Mouse (Mus musculus): ENCODE data around the gene Swsap1. TPM values are rescaled to one million over a fixed set of nuclear protein-coding genes. Genes with fewer than 3 reads are reported as not detected.

Swsap1 gene
- polyA plus RNA-seq, 1 experiment from 2014 or later = 4.6 TPM

- ATAC-seq = no peak
- WGBS = 61% methylated on average over 12 of the region's 12 CpGs
- H3K27ac ChIP-seq (ENCODE audit: low read depth, low read length) = no peak overlapping the region
- H3K4me1 ChIP-seq (replicated peaks; ENCODE audit: control insufficient read depth, insufficient read depth, low read length) = no peaks in the 10 kb centered on the region
- no peaks in the 10 kb centered on the region for H3K9me3 ChIP-seq (ENCODE audit: control insufficient read depth)
- H3K9ac ChIP-seq (ENCODE audit: low read depth, low read length) = no peak overlapping the region
- TF ChIP-seq CTCF (IDR thresholded peaks at IDR 0.05; ENCODE audit: low read depth) = no peak
- no peak overlapping the region for H3K4me3 ChIP-seq (ENCODE audit: low read depth, low read length)
- no peak overlapping the region for H3K4me2 ChIP-seq (replicated peaks; ENCODE audit: low read depth)
- H3K36me3 ChIP-seq (ENCODE audit: control insufficient read depth, insufficient read depth) = no peaks in the 10 kb centered on the region
- no peaks in the 10 kb centered on the region for H3K27me3 ChIP-seq (replicated peaks; ENCODE audit: control insufficient read depth, insufficient read depth, low read length)
These were observed 23.0 kb upstream of the Swsap1 start for GRCm38 (mm10) chr9:21932445-21933137.

- no peak overlapping the region for H3K4me3 ChIP-seq (ENCODE audit: low read depth, low read length)
- H3K4me2 ChIP-seq (replicated peaks; ENCODE audit: low read depth) = no peak overlapping the region
- no peaks in the 10 kb centered on the region for H3K4me1 ChIP-seq (replicated peaks; ENCODE audit: control insufficient read depth, insufficient read depth, low read length)
- H3K27ac ChIP-seq (ENCODE audit: low read depth, low read length) = no peak overlapping the region
- no peaks in the 10 kb centered on the region for H3K36me3 ChIP-seq (ENCODE audit: control insufficient read depth, insufficient read depth)
- H3K9ac ChIP-seq (ENCODE audit: low read depth, low read length) = no peak overlapping the region
- no peak for TF ChIP-seq CTCF (IDR thresholded peaks at IDR 0.05; ENCODE audit: low read depth)
- WGBS = 92% methylated on average over 12 of the region's 12 CpGs
- no peak for ATAC-seq
- H3K27me3 ChIP-seq (replicated peaks; ENCODE audit: control insufficient read depth, insufficient read depth, low read length) = no peaks in the 10 kb centered on the region
- H3K9me3 ChIP-seq (ENCODE audit: control insufficient read depth) = no peaks in the 10 kb centered on the region
These were observed 21.5 kb upstream of the Swsap1 start for GRCm38 (mm10) chr9:21934021-21934420.

GRCm38 (mm10) chr9:21935466-21936131 is 20.0 kb upstream of the Swsap1 start:
- Histone ChIP-seq H3K27ac (ENCODE audit: low read depth, low read length) (no peak overlapping the region), H3K4me3 (ENCODE audit: low read depth, low read length) (no peak overlapping the region), H3K27me3 (replicated peaks; ENCODE audit: control insufficient read depth, insufficient read depth, low read length) (no peaks in the 10 kb centered on the region), H3K4me2 (replicated peaks; ENCODE audit: low read depth) (no peak overlapping the region), H3K9ac (ENCODE audit: low read depth, low read length) (no peak overlapping the region), H3K9me3 (ENCODE audit: control insufficient read depth) (no peaks in the 10 kb centered on the region), H3K4me1 (replicated peaks; ENCODE audit: control insufficient read depth, insufficient read depth, low read length) (no peaks in the 10 kb centered on the region), H3K36me3 (ENCODE audit: control insufficient read depth, insufficient read depth) (no peaks in the 10 kb centered on the region; the same call in 1 of the 2 replicates)
- no peak for ATAC-seq
- TF ChIP-seq CTCF (IDR thresholded peaks at IDR 0.05; ENCODE audit: low read depth) = no peak
- 85% methylated on average over 7 of the region's 7 CpGs for WGBS

- H3K27me3 ChIP-seq (replicated peaks; ENCODE audit: control insufficient read depth, insufficient read depth, low read length) = no peaks in the 10 kb centered on the region
- peak within 1 kb of the TSS; percentile 80 for H3K4me2 ChIP-seq (replicated peaks; ENCODE audit: low read depth)
- peak; percentile 33 for TF ChIP-seq CTCF (IDR thresholded peaks at IDR 0.05; ENCODE audit: low read depth)
- no peak within 1 kb of the TSS for H3K27ac ChIP-seq (ENCODE audit: low read depth, low read length)
- WGBS = 1% methylated on average over 43 of the region's 43 CpGs
- H3K36me3 ChIP-seq (ENCODE audit: control insufficient read depth, insufficient read depth) = no peaks in the 10 kb centered on the region; the same call in 1 of the 2 replicates
- no peaks in the 10 kb centered on the region for H3K4me1 ChIP-seq (replicated peaks; ENCODE audit: control insufficient read depth, insufficient read depth, low read length)
- H3K9me3 ChIP-seq (ENCODE audit: control insufficient read depth) = no peaks in the 10 kb centered on the region
- peak; percentile 98 for ATAC-seq
- H3K4me3 ChIP-seq (ENCODE audit: low read depth, low read length) = peak within 1 kb of the TSS; percentile 48
- H3K9ac ChIP-seq (ENCODE audit: low read depth, low read length) = peak within 1 kb of the TSS; percentile 37; the same call in 1 of the 2 replicates
These were observed 18.6 kb upstream of the Swsap1 start, which contains the start of gene Plppr2 for GRCm38 (mm10) chr9:21936692-21937570. Gene Plppr2, plus strand, starts transcription at chr9:21937033.

- 84% methylated on average over 4 of the region's 4 CpGs for WGBS
- H3K4me1 ChIP-seq (replicated peaks; ENCODE audit: control insufficient read depth, insufficient read depth, low read length) = no peaks in the 10 kb centered on the region
- no peaks in the 10 kb centered on the region; the same call in 1 of the 2 replicates for H3K36me3 ChIP-seq (ENCODE audit: control insufficient read depth, insufficient read depth)
- no peak overlapping the region for H3K27ac ChIP-seq (ENCODE audit: low read depth, low read length)
- no peak for TF ChIP-seq CTCF (IDR thresholded peaks at IDR 0.05; ENCODE audit: low read depth)
- no peaks in the 10 kb centered on the region for H3K27me3 ChIP-seq (replicated peaks; ENCODE audit: control insufficient read depth, insufficient read depth, low read length)
- H3K4me2 ChIP-seq (replicated peaks; ENCODE audit: low read depth) = no peak overlapping the region
- no peaks in the 10 kb centered on the region for H3K9me3 ChIP-seq (ENCODE audit: control insufficient read depth)
- no peak overlapping the region for H3K4me3 ChIP-seq (ENCODE audit: low read depth, low read length)
- no peak overlapping the region for H3K9ac ChIP-seq (ENCODE audit: low read depth, low read length)
- ATAC-seq = no peak
These were observed 17.8 kb upstream of the Swsap1 start for GRCm38 (mm10) chr9:21937711-21938175.

Data from intestine, postnatal 0 days (tissue).